Mouse (Mus musculus) thymus, adult 2 months (tissue): ENCODE results near the gene 1700016H13Rik.

Experiments used
- CTCF ChIP-seq: fragments of 200-500 bp; IDR thresholded peaks from 2 replicates; pipeline ENCODE4 v1.5.1; 2012; ENCODE audit warnings: mild to moderate bottlenecking, control low read depth, low read length, moderate library complexity, borderline replicate concordance; ENCODE audit not compliant: control insufficient read depth, poor library complexity, insufficient read depth; ENCODE audit errors: extremely low read depth
- POLR2A ChIP-seq: fragments of 200-500 bp; IDR thresholded peaks from 2 replicates; pipeline ENCODE4 v1.6.1; 2012; ENCODE audit warnings: mild to moderate bottlenecking, low read length, control low read depth, moderate library complexity; ENCODE audit not compliant: control insufficient read depth, poor library complexity, insufficient read depth; ENCODE audit errors: extremely low read depth

- TF ChIP-seq CTCF: no peak
- TF ChIP-seq POLR2A: no peak
Observed at GRCm38 (mm10) chr5:103629854-103630580, 25.8 kb downstream of the 1700016H13Rik start.
